Mouse (Mus musculus): ENCODE data around the gene B4galt5. TPM values are rescaled to one million over a fixed set of nuclear protein-coding genes. Genes with fewer than 3 reads are reported as not detected.

B4galt5 gene
- polyA plus RNA-seq, 1 experiment from 2014 or later: 10.1 TPM

- Histone ChIP-seq H3K4me2 (replicated peaks) (no peak overlapping the region), H3K9me3 (no peaks in the 10 kb centered on the region), H3K27ac (no peak overlapping the region), H3K4me3 (no peak overlapping the region), H3K27me3 (no peaks in the 10 kb centered on the region), H3K4me1 (peaks cover 16% of the 10 kb centered on the region), H3K9ac (no peak overlapping the region), H3K36me3 (no peaks in the 10 kb centered on the region)
- WGBS: 78% methylated on average over 6 of the region's 6 CpGs
- ATAC-seq (ENCODE audit: low FRiP score, low read depth): no peak
Observed at GRCm38 (mm10) chr2:167342876-167343275, 6.1 kb downstream of the B4galt5 start.

- no peak for ATAC-seq (ENCODE audit: low FRiP score, low read depth)
- Histone ChIP-seq H3K27ac (no peak overlapping the region), H3K27me3 (no peaks in the 10 kb centered on the region), H3K4me2 (replicated peaks) (no peak overlapping the region), H3K36me3 (no peaks in the 10 kb centered on the region), H3K4me1 (peaks cover 16% of the 10 kb centered on the region), H3K9ac (no peak overlapping the region), H3K9me3 (no peaks in the 10 kb centered on the region), H3K4me3 (no peak overlapping the region)
- 57% methylated on average over 2 of the region's 2 CpGs for WGBS
Observed at GRCm38 (mm10) chr2:167337580-167337979, 11.4 kb downstream of the B4galt5 start.

- Histone ChIP-seq H3K27ac (no peak overlapping the region), H3K36me3 (no peaks in the 10 kb centered on the region), H3K27me3 (no peaks in the 10 kb centered on the region), H3K9me3 (no peaks in the 10 kb centered on the region), H3K9ac (no peak overlapping the region), H3K4me1 (peaks cover 16% of the 10 kb centered on the region), H3K4me3 (no peak overlapping the region), H3K4me2 (replicated peaks) (no peak overlapping the region)
- 70% methylated on average over 3 of the region's 3 CpGs for WGBS
- ATAC-seq (ENCODE audit: low FRiP score, low read depth): no peak
Observed at GRCm38 (mm10) chr2:167337214-167337512, 11.8 kb downstream of the B4galt5 start.

- no peak for ATAC-seq (ENCODE audit: low FRiP score, low read depth)
- peaks cover 19% of the 10 kb centered on the region for H3K4me1 ChIP-seq
- H3K9ac ChIP-seq: no peak overlapping the region
- no peaks in the 10 kb centered on the region for H3K9me3 ChIP-seq
- H3K4me2 ChIP-seq (replicated peaks): no peak overlapping the region
- H3K36me3 ChIP-seq: no peaks in the 10 kb centered on the region
- 67% methylated on average over 10 of the region's 10 CpGs for WGBS
- H3K27me3 ChIP-seq: no peaks in the 10 kb centered on the region
- no peak overlapping the region for H3K4me3 ChIP-seq
- H3K27ac ChIP-seq: no peak overlapping the region
Observed at GRCm38 (mm10) chr2:167336384-167337213, 12.4 kb downstream of the B4galt5 start.

- H3K4me1 ChIP-seq: peaks cover 34% of the 10 kb centered on the region
- no peak overlapping the region for H3K27ac ChIP-seq
- no peak overlapping the region for H3K4me2 ChIP-seq (replicated peaks)
- WGBS: 65% methylated on average over 9 of the region's 9 CpGs
- no peaks in the 10 kb centered on the region for H3K27me3 ChIP-seq
- H3K9me3 ChIP-seq: no peaks in the 10 kb centered on the region
- ATAC-seq (ENCODE audit: low FRiP score, low read depth): no peak
- no peak overlapping the region for H3K4me3 ChIP-seq
- no peaks in the 10 kb centered on the region for H3K36me3 ChIP-seq
- H3K9ac ChIP-seq: no peak overlapping the region
Observed at GRCm38 (mm10) chr2:167335066-167335465, 13.9 kb downstream of the B4galt5 start.

- peaks cover 42% of the 10 kb centered on the region for H3K4me1 ChIP-seq
- H3K9ac ChIP-seq: no peak overlapping the region
- WGBS: 83% methylated on average over 4 of the region's 4 CpGs
- no peak overlapping the region for H3K27ac ChIP-seq
- no peaks in the 10 kb centered on the region for H3K27me3 ChIP-seq
- no peak overlapping the region for H3K4me3 ChIP-seq
- no peak for ATAC-seq (ENCODE audit: low FRiP score, low read depth)
- H3K36me3 ChIP-seq: no peaks in the 10 kb centered on the region
- no peaks in the 10 kb centered on the region for H3K9me3 ChIP-seq
- no peak overlapping the region for H3K4me2 ChIP-seq (replicated peaks)
Observed at GRCm38 (mm10) chr2:167334312-167334711, 14.7 kb downstream of the B4galt5 start.

- H3K27ac ChIP-seq: no peak overlapping the region
- H3K4me2 ChIP-seq (replicated peaks): no peak overlapping the region
- no peaks in the 10 kb centered on the region for H3K9me3 ChIP-seq
- H3K27me3 ChIP-seq: no peaks in the 10 kb centered on the region
- no peak overlapping the region for H3K9ac ChIP-seq
- ATAC-seq (ENCODE audit: low FRiP score, low read depth): no peak
- H3K4me1 ChIP-seq: peaks cover 43% of the 10 kb centered on the region
- no peaks in the 10 kb centered on the region for H3K36me3 ChIP-seq
- WGBS: 87% methylated on average over 6 of the region's 6 CpGs
- no peak overlapping the region for H3K4me3 ChIP-seq
Observed at GRCm38 (mm10) chr2:167333450-167333849, 15.5 kb downstream of the B4galt5 start.

- H3K27me3 ChIP-seq: no peaks in the 10 kb centered on the region
- no peak overlapping the region for H3K27ac ChIP-seq
- H3K4me2 ChIP-seq (replicated peaks): no peak overlapping the region
- no peaks in the 10 kb centered on the region for H3K36me3 ChIP-seq
- no peak overlapping the region for H3K9ac ChIP-seq
- ATAC-seq (ENCODE audit: low FRiP score, low read depth): no peak
- H3K4me1 ChIP-seq: peaks cover 43% of the 10 kb centered on the region
- no peak overlapping the region for H3K4me3 ChIP-seq
- WGBS: 73% methylated on average over 7 of the region's 7 CpGs
- no peaks in the 10 kb centered on the region for H3K9me3 ChIP-seq
Observed at GRCm38 (mm10) chr2:167332336-167332987, 16.5 kb downstream of the B4galt5 start.

- 0 out of 2 replicates have a peak overlapping the region, but pooled peaks have one; percentile 44 for H3K27ac ChIP-seq
- no peak for ATAC-seq (ENCODE audit: low FRiP score, low read depth)
- peak overlapping the region; percentile 31; the same call in 1 of the 2 replicates for H3K9ac ChIP-seq
- no peak overlapping the region for H3K4me3 ChIP-seq
- no peaks in the 10 kb centered on the region for H3K9me3 ChIP-seq
- no peaks in the 10 kb centered on the region for H3K27me3 ChIP-seq
- peaks cover 35% of the 10 kb centered on the region for H3K4me1 ChIP-seq
- H3K4me2 ChIP-seq (replicated peaks): 0 out of 2 replicates have a peak overlapping the region, but pooled peaks have one; percentile 2
- whole genome bisulfite sequencing: 19% methylated on average over 5 of the region's 5 CpGs
- no peaks in the 10 kb centered on the region for H3K36me3 ChIP-seq
Observed at GRCm38 (mm10) chr2:167331432-167331921, 17.5 kb downstream of the B4galt5 start.

GRCm38 (mm10) chr2:167330581-167330980 lies 18.4 kb downstream of the B4galt5 start:
- 86% methylated on average over 5 of the region's 5 CpGs for WGBS
- no peak overlapping the region; the same call in 1 of the 2 replicates for H3K27ac ChIP-seq
- H3K27me3 ChIP-seq: no peaks in the 10 kb centered on the region
- H3K9ac ChIP-seq: no peak overlapping the region
- H3K4me3 ChIP-seq: no peak overlapping the region
- H3K36me3 ChIP-seq: no peaks in the 10 kb centered on the region
- H3K4me1 ChIP-seq: peaks cover 33% of the 10 kb centered on the region
- no peaks in the 10 kb centered on the region for H3K9me3 ChIP-seq
- H3K4me2 ChIP-seq (replicated peaks): no peak overlapping the region
- ATAC-seq (ENCODE audit: low FRiP score, low read depth): peak; percentile 66; the same call in 1 of the 2 replicates

GRCm38 (mm10) chr2:167329478-167330262 lies 19.3 kb downstream of the B4galt5 start:
- no peak overlapping the region for H3K4me2 ChIP-seq (replicated peaks)
- no peak overlapping the region for H3K9ac ChIP-seq
- no peaks in the 10 kb centered on the region for H3K36me3 ChIP-seq
- H3K4me3 ChIP-seq: no peak overlapping the region
- H3K27ac ChIP-seq: peak overlapping the region; percentile 6; the same call in 1 of the 2 replicates
- H3K4me1 ChIP-seq: peaks cover 31% of the 10 kb centered on the region
- no peaks in the 10 kb centered on the region; the same call in 1 of the 2 replicates for H3K9me3 ChIP-seq
- 87% methylated on average over 9 of the region's 9 CpGs for WGBS
- ATAC-seq (ENCODE audit: low FRiP score, low read depth): no peak
- no peaks in the 10 kb centered on the region for H3K27me3 ChIP-seq

GRCm38 (mm10) chr2:167328340-167328739 lies 20.6 kb downstream of the B4galt5 start:
- Histone ChIP-seq H3K36me3 (no peaks in the 10 kb centered on the region), H3K9ac (no peak overlapping the region), H3K4me3 (no peak overlapping the region), H3K27ac (no peak overlapping the region), H3K4me1 (peaks cover 31% of the 10 kb centered on the region), H3K4me2 (replicated peaks) (no peak overlapping the region), H3K27me3 (no peaks in the 10 kb centered on the region), H3K9me3 (no peaks in the 10 kb centered on the region; the same call in 1 of the 2 replicates)
- WGBS: 84% methylated on average over 6 of the region's 6 CpGs
- no peak for ATAC-seq (ENCODE audit: low FRiP score, low read depth)
